Mouse (Mus musculus) left cerebral cortex, adult 9 months (tissue): ENCODE measurements at regions not wholly inside any gene's neighbourhood (a gene's known extent, or its start where the extent isn't known, plus 50 kb on each side); places are given as distances from the start of the nearest gene placed in this dataset.
"Not testable (repeated sequence)": the region's sequence is repeated elsewhere in the genome, so short reads cannot be mapped to it uniquely, and the experiment has no call there.

Source experiments
- DNase-seq, 2 experiments: peaks; one replicate each; pipeline ENCODE4 v3.0.0; 2022; ENCODE audit warnings: low spot score in 2 of 2

DNA sequence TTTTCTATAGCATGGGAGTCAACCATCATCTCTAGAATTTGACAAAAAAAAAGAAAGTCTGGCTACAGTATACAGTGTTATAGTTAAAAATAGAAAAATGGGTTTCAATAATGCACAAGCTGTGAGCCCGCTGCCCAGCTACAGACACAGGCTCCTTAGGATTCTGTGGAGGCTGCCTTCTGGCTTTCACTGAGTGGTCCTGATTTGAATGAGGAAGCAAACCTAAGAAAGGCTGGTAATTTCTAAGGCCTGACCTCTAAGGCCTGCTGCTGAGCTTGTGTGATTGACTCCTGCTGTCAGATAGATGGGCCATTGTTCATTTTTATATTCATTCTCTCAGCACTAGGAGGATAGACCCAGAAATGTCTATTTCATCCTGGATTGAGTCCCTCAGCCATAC, 67.7 kb downstream of the Alg10b start:
- no peak for DNase-seq

GRCm38 (mm10) chr15:90294353-90294922, 70.3 kb downstream of the Alg10b start:
- no peak for DNase-seq

DNA sequence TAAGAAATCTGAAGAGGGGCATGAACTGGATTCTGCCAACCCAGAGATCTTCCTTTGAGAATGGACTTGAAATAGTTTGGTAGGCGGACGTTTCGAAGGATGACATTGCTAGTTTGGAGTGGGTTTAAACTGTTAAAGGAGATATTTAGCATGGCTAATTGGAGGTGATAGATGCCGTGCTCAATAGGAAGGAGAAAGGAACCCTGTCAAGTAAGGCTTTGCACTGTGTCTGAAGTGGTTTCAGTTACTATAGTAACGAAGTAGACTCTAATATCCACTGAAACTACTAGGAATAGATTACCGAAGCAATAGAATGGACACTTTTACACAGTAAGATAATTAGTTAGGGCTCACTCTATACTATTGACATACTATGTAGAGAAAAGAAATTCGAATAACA, 74.5 kb downstream of the Alg10b start:
- no peak for DNase-seq

- DNase-seq: peak; percentile 43 to 49
These were observed 79.3 kb downstream of the Alg10b start for GRCm38 (mm10) chr15:90303393-90303792.

DNA sequence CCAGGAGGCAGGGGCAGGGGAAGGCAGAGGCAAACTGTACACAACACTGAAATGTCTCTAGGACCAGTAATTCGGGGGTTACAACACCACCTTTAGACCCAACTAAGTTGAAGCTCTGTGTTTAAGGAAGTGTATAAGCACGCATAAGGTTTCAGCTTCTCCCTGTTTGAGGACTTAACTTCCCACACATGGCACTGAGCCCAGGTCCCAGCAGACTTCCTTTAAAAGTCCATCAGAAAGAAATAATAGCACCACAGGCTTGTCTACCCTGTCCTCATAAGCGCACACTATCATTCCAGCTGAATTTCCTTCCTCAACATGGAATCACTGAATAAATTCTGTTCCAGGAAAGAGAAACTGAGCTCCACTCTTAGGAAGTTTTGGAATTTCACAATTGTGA, 80.9 kb downstream of the Alg10b start:
- DNase-seq: no peak

DNA sequence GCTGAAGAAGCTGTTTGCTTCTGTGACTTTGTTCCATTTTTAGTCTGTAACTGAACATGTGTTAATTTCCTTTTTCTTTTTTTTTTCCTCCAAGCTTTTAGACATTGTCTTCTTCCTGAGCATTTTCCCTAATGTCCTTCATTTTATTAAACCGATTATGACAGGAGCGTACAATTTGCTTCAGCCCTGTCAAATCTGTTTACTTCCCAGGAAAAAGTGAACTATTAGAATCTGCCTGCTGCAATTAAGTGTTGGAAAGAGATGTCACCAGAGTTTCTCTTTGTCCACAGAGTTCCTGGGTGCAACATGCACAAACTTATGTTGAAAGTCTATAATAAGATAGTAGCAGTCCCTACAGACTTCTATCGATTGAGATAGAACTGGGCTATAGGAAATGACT, 82.8 kb downstream of the Alg10b start:
- DNase-seq: no peak

- DNase-seq: not testable (repeated sequence)
These were observed 84.3 kb downstream of the Alg10b start for GRCm38 (mm10) chr15:90308433-90308832.

- DNase-seq: no peak
These were observed 84.8 kb downstream of the Alg10b start for GRCm38 (mm10) chr15:90308869-90309268.

GRCm38 (mm10) chr15:90309664-90310063, 85.6 kb downstream of the Alg10b start:
- no peak for DNase-seq

DNA sequence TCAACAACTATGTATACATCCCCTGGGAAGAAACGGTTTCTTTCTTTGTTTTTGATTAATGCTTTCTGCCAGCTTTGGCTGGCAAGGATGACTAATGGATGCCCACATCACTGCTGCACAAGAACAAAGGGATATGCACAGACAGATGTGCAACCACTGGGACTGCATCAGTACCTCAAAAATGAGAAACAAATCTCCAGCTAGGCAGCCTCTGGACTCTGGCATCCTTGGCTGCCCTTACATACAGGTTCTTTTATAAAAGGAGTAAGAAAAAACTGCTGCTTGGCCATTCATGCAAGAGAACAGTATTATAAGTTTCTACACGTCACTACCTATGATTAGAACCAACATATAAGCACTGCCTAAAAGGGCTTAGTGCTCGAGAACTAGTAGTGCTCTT, 97.7 kb downstream of the Alg10b start:
- no peak for DNase-seq

GRCm38 (mm10) chr15:90333275-90333674, 109.2 kb downstream of the Alg10b start:
- no peak for DNase-seq

DNA sequence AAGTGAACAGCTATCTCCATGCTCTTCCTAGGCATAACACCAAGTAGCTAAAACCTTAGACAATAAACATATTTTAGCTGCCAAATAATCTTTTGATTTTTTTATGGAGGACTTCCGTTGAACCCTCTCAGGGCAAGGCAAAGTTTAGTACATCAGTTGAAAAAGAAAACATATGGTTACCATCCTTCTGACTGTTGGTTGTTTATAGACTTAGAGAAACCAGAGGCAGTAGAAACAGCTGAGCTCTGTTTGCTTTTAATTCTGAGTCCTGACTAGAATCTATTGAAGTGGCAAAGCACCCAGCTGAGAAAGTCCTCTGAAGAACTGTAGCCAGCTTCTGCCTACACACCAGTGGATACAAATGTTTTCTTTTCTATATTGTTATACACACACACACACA, 109.7 kb downstream of the Alg10b start:
- DNase-seq: no peak

- no peak for DNase-seq
These were observed 110.3 kb downstream of the Alg10b start for GRCm38 (mm10) chr15:90334406-90334805.

GRCm38 (mm10) chr15:90335506-90335905, 111.4 kb downstream of the Alg10b start:
- peak in 1 of 2 experiments; percentile 20 for DNase-seq

- no peak for DNase-seq
These were observed 116.0 kb downstream of the Alg10b start for GRCm38 (mm10) chr15:90340089-90340488.

DNA sequence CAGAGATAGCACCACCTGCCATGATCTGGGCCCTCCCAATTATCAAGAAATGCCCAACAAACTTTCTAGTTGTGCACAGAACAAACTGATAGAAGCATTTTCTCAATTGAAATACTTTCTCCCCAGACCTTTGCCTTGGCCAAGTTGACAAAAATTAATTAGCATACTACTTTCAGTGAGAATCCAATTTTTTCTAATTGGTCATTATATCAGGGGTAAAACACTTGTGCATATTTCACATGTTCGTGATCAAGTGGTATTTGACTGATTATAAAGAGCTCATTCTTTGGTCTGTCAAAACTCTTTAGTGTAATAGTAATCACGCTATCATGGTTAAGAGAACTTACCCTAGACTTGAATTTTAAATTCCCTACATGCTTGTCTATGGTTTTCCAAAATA, 117.2 kb downstream of the Alg10b start:
- no peak for DNase-seq

DNA sequence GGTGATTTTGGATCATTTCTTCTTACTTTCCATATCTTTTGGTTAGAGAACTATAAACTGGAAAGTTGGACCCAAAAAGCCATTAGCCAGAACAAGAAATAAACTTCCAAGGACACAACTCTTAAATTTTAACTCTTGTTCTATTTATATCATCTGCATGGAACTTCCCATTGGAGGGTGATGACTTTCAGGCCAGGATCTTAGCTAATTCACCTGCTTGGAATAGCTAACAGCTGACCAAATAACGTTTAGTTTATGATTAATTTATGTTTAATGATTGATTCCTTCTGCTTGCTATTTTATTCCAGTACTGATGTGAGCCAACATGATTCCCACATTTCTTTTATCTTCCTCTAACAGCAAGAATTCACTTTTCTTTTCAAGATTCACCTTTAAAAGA, 119.7 kb downstream of the Alg10b start:
- no peak for DNase-seq

- DNase-seq: no peak
These were observed 120.8 kb downstream of the Alg10b start for GRCm38 (mm10) chr15:90344956-90345355.

DNA sequence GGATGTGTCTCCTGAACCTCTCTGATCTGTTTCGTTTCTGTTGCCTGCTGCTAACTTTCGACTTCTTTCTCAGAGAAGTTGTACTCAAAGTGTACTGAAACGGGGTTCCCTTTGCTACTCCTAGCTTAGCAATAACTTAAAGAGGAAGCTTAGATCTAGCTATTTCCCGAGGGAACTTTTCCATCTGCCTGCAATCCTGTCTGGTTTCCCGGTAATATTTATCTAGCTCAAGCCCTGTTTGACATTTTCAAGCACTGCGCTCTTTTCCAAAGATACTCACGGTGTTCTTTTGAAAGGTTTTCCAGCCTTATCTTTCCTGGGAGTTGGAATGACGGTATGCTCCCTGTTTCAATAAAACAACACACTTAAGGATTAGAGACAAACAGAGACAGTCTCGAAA, 122.1 kb downstream of the Alg10b start:
- no peak for DNase-seq

DNA sequence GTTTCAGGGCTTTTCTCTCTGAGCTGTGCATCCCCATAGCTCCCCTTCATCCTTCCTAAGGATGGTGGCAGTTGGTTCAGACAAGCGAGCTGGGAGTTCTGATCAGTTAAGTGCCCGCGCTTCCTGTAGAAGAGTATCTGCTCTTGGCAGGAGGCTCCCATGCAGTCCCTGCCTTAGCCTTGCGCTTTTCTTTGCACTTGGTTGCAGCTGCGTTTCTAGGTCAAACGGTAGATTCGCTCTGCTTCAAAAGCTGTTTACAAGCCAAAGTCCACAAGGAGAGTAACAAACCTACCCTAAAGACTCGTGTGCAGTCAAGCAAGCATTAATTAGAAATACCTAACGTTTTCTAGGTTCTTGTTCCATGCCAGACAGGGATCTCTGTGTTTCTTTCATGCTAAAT, 122.6 kb downstream of the Alg10b start:
- DNase-seq: no peak

DNA sequence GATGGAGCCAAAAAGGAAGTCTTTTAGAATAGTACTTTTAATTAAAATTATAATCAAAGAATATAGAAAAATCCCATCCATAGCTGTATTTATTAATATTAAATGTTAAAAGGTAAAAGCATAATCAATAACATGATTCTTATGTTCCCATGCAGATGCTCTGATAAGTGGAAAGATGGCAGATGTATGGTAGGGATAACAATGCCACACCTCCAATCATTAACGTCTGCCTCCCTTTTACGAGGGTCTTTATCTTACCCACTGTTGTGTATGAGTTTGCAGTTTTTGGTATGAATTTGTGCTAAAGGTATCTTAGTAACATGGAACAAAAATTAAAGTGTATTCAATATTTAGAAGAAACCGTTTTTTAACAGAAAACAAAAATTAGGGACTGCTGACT, 127.8 kb downstream of the Alg10b start:
- no peak for DNase-seq

DNA sequence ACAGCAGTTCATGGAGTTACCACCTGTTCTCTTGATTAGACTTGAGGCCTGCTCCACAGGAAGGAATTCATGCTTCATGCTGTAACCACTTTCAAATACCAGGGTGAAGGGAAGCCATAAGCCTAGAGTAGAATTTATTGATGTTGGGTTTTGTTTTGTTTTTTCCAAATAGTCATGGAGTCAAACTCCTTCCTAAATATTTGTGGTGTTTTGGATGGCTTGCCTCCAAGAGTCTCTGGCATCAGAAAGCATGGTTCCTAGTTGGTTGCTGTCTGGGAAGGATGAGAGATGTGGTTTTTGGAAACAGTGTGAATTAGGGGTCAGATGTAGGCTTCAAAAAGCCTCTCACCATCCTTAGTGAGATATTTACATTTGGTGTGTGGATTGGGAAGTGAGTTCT, 141.5 kb downstream of the Alg10b start:
- DNase-seq: no peak

DNA sequence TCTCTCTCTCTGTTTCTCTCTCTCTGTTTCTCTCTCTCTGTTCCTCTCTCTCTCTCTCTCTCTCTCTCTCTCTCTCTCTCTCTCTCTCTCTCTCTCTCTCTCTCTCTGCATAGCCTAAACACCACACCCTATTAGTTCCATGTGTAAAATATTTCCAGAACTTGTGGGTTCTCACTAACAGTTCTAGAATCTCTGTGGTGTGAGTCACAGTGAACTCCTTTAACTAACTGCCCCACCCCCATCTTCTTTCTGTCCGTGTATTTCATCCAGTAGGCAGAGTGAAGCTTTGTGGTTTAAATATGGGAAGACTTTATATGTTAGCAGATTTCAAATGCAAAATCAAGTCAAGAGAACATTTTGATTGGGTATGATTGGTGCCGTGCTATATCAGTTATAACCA, 153.8 kb downstream of the Alg10b start:
- no peak for DNase-seq

DNA sequence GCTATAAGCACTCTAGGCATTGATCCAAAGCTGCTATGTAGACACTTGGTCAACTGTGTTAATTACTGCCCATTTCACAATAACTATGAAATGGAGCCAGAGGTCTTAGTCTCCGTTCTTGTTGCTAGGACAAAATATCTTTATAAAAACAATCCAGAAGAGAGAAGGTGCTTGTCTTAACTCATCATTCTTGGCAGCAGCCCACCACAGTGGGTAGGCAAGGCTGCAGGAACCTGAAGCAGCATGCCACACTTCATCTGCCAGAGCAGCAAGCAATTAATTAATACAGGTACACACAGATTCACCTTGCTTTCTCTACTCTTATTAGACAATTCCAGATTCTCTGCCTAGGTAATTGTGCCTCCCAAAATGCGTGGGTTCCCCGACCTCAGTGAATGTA, 172.8 kb downstream of the Alg10b start:
- DNase-seq: no peak
